Mouse (Mus musculus) spleen, adult 2 months (tissue): ENCODE results near the gene Anp32a.

Source experiments
- CTCF ChIP-seq: fragments of 200-500 bp; IDR thresholded peaks from 2 replicates; pipeline ENCODE4 v1.5.1; 2011; ENCODE audit warnings: mild to moderate bottlenecking, inconsistent platforms; ENCODE audit not compliant: insufficient read depth, insufficient read length, insufficient replicate concordance; ENCODE audit errors: extremely low read depth
- POLR2A ChIP-seq: fragments of 200-500 bp; IDR thresholded peaks from 2 replicates; pipeline ENCODE4 v1.6.1; 2011; ENCODE audit warnings: low read depth, low read length, inconsistent platforms

GRCm38 (mm10) chr9:62367510-62368071 lies 26.5 kb downstream of the Anp32a start:
- TF ChIP-seq POLR2A (no peak), CTCF (no peak)
